Mouse (Mus musculus) C2C12 (cell line): ENCODE measurements around the gene Nol6.

Experiments used
- CEBPB ChIP-seq: IDR thresholded peaks from one replicate; pipeline ENCODE4 v1.6.1; 2011; ENCODE audit warnings: low read depth, mild to moderate bottlenecking, control low read depth, moderate library complexity
- CTCF ChIP-seq: IDR thresholded peaks from one replicate; pipeline ENCODE4 v1.5.1; 2011; ENCODE audit not compliant: control insufficient read depth, insufficient read depth, insufficient read length
- FOSL1 ChIP-seq: IDR thresholded peaks from one replicate; pipeline ENCODE4 v1.8.0; 2011; ENCODE audit warnings: mild to moderate bottlenecking, low read length; ENCODE audit not compliant: poor library complexity, insufficient read depth, severe bottlenecking
- MAX ChIP-seq: IDR thresholded peaks from one replicate; pipeline ENCODE4 v1.6.1; 2011; ENCODE audit warnings: mild to moderate bottlenecking, control low read depth
- MYOD1 ChIP-seq: IDR thresholded peaks from one replicate; pipeline ENCODE4 v1.6.1; 2011; ENCODE audit warnings: low read depth; ENCODE audit not compliant: control insufficient read depth, insufficient read length
- MYOG ChIP-seq: IDR thresholded peaks from one replicate; pipeline ENCODE4 v1.6.1; 2011; ENCODE audit not compliant: control insufficient read depth, insufficient read length; ENCODE audit errors: extremely low read depth
- USF1 ChIP-seq: IDR thresholded peaks from one replicate; pipeline ENCODE4 v1.6.1; 2011; ENCODE audit warnings: low read depth, mild to moderate bottlenecking, control low read depth, moderate library complexity

DNA sequence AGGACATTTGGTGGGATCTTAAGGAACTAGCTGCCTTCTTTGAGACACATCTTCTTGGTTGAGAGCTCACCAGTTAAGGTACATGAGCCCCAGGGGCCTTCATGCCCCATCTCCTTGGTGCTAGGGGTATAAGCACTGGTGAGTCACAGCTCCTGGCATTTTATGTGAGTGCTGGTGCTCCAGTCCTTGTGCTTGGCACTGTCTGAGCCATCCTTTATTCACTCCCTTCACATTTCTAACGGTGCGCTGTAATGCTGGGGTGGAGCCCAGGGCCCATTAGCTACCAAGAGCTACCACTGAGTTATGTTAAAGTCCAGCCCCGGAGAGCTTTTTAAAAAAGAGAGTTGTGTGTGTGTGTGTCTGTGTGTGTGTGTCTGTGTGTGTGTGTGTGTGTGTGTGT lies 28.9 kb upstream of the Nol6 start:
- TF ChIP-seq CTCF = no peak
- TF ChIP-seq MYOD1 = no peak
- TF ChIP-seq CEBPB = no peak
- TF ChIP-seq MYOG = no peak
- no peak for TF ChIP-seq FOSL1
- no peak for TF ChIP-seq MAX
- TF ChIP-seq USF1 = no peak
